Mouse (Mus musculus): ENCODE data around the gene Bglap. TPM values are rescaled to one million over a fixed set of nuclear protein-coding genes. Genes with fewer than 3 reads are reported as not detected.

Gene Bglap
- polyA plus RNA-seq, 1 experiment from 2014 or later: not detected

DNA sequence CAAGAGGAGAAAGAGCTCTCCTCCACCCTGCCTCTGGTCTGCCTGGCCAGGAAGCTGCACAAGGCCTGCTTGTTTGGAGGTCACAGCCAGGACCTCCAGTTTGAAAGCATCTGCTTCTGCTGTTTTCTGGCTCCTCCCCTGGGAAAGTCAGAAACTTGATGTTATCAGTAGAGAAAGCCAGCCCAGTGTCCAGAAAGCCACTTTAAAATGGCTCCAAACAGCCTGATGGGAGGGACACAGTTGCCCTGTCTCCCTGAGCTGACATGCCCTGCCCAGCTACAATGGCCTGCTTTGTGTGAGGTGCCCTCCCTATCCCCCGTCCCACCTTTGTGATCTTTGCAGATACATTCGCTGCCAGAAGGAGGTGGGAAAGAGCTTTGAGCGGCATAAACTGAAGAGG, 24.3 kb downstream of the Bglap start:
- Histone ChIP-seq H3K4me1 (replicated peaks; ENCODE audit: control insufficient read depth, insufficient read depth, low read length) (no peaks in the 10 kb centered on the region), H3K4me3 (replicated peaks; ENCODE audit: low read length) (no peak overlapping the region), H3K27me3 (replicated peaks; ENCODE audit: control insufficient read depth, insufficient read depth, low read length) (no peaks in the 10 kb centered on the region), H3K4me2 (ENCODE audit: low read length) (no peak overlapping the region), H3K9me3 (ENCODE audit: control insufficient read depth, low read length) (no peaks in the 10 kb centered on the region), H3K27ac (ENCODE audit: low read length) (no peak overlapping the region), H3K36me3 (ENCODE audit: control insufficient read depth, insufficient read depth) (peaks cover 55% of the 10 kb centered on the region), H3K9ac (replicated peaks; ENCODE audit: low read depth, low read length) (no peak overlapping the region)
- WGBS: 63% methylated on average over 3 of the region's 3 CpGs
- ATAC-seq: no peak

DNA sequence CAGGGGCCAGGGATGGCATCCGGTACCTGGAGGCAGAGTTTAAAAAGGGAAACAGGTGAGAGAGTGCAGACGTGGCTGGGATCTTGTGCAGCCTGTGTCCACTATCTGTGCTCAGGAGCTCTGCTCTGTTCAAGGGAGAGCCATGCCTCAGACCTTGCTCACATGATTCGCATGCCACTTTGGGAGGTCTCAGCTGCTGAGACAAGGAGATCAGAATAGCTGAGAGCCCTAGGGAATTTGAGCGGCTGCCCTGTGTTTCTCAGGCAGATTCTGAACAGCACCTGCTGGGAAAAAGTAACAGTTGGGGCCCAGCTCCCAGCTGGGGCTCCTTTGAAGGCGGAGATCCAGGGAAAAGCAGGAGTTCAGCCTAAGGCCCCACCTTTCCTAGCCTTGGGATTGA, 24.7 kb downstream of the Bglap start:
- ATAC-seq: no peak
- no peak overlapping the region for H3K4me3 ChIP-seq (replicated peaks; ENCODE audit: low read length)
- H3K4me1 ChIP-seq (replicated peaks; ENCODE audit: control insufficient read depth, insufficient read depth, low read length): no peaks in the 10 kb centered on the region
- H3K27ac ChIP-seq (ENCODE audit: low read length): no peak overlapping the region
- no peak overlapping the region for H3K4me2 ChIP-seq (ENCODE audit: low read length)
- H3K27me3 ChIP-seq (replicated peaks; ENCODE audit: control insufficient read depth, insufficient read depth, low read length): no peaks in the 10 kb centered on the region
- H3K36me3 ChIP-seq (ENCODE audit: control insufficient read depth, insufficient read depth): peaks cover 59% of the 10 kb centered on the region
- H3K9me3 ChIP-seq (ENCODE audit: control insufficient read depth, low read length): no peaks in the 10 kb centered on the region
- H3K9ac ChIP-seq (replicated peaks; ENCODE audit: low read depth, low read length): no peak overlapping the region
- 75% methylated on average over 5 of the region's 5 CpGs for WGBS

DNA sequence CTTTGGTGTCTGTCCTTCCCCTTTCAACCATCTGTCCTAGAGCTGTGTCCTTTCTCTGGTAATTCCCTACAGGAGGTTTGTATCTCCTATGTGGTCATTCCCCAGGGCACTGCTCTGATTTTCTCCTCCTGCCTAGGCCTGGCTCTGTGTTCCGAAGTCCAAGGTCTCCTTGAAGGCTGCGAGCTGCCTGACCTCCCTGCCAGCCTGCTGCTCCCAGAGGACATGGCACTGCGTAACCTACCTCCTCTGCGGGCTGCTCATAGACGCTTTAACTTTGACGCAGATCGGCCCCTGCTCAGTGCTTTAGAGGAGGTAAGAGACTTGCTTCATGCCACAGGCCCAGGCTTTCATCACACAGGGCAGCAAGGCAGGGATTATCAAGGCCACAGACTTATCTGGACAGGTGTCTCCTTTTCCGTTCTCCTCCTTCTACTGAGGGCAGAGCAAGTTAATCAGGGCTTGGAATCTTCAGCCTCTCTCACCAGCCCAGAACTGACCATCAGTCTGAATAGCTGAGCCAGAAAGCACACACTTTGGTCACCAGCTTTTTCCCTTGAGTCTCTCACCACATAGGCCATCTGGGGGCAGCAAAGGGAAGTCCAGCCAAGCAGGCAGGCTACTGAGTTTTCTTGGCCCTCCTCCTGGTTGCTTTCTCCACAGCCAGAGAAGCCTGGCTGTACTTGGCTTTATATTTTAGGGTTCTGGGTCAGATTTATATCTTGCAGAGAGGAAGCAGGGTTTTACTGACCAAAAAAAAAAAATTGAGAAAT, 29.7 kb downstream of the Bglap start:
- 95% methylated on average over 8 of the region's 8 CpGs for WGBS
- Histone ChIP-seq H3K27me3 (replicated peaks; ENCODE audit: control insufficient read depth, insufficient read depth, low read length) (no peaks in the 10 kb centered on the region), H3K27ac (ENCODE audit: low read length) (no peak overlapping the region), H3K4me1 (replicated peaks; ENCODE audit: control insufficient read depth, insufficient read depth, low read length) (no peaks in the 10 kb centered on the region), H3K9ac (replicated peaks; ENCODE audit: low read depth, low read length) (no peak overlapping the region), H3K36me3 (ENCODE audit: control insufficient read depth, insufficient read depth) (peaks cover 76% of the 10 kb centered on the region), H3K4me2 (ENCODE audit: low read length) (no peak overlapping the region), H3K9me3 (ENCODE audit: control insufficient read depth, low read length) (no peaks in the 10 kb centered on the region), H3K4me3 (replicated peaks; ENCODE audit: low read length) (no peak overlapping the region)
- ATAC-seq: no peak

DNA sequence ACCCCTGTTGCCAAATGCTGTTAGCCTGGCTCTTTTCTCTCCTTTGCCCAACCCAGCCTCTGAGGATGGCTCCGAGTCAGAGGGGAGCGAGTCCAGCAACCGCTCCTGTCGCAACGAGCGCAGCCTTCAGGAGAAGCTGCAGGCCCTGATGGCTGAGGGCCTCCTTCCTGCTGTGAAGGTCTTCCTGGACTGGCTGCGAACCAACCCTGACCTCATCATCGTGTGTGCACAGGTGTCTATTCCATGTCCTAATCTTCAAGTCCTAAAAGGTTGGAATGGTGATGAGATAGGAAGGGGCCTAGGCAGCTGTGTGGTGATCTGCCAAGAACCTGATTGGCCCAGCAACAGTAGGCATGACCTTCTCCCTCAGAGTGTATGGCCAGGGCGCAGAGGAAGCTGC, 31.4 kb downstream of the Bglap start:
- H3K4me3 ChIP-seq (replicated peaks; ENCODE audit: low read length): no peak overlapping the region
- no peak for ATAC-seq
- WGBS: 94% methylated on average over 9 of the region's 9 CpGs

DNA sequence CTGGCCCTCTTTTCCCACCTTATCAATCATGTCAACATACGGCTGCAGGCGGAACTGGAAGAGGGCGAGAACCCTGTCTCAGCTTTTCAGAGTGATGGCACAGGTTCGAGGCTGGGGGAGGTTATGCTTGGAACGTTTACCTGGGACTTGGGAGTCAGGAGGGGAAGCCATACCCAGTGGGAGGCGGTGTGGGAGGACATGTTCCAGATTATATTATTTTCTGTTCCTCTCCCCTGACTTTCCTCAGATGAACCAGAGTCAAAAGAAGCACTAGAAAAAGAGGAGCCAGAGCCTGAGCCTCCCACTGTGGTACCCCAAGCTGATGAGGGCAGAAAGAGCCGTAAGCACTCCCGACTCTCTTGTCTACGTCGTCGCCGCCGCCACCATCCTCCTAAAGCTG, 33.5 kb downstream of the Bglap start:
- no peaks in the 10 kb centered on the region for H3K9me3 ChIP-seq (ENCODE audit: control insufficient read depth, low read length)
- no peaks in the 10 kb centered on the region for H3K4me1 ChIP-seq (replicated peaks; ENCODE audit: control insufficient read depth, insufficient read depth, low read length)
- no peak overlapping the region for H3K4me3 ChIP-seq (replicated peaks; ENCODE audit: low read length)
- H3K9ac ChIP-seq (replicated peaks; ENCODE audit: low read depth, low read length): no peak overlapping the region
- ATAC-seq: no peak
- H3K4me2 ChIP-seq (ENCODE audit: low read length): no peak overlapping the region
- WGBS: 96% methylated on average over 13 of the region's 13 CpGs
- H3K27me3 ChIP-seq (replicated peaks; ENCODE audit: control insufficient read depth, insufficient read depth, low read length): no peaks in the 10 kb centered on the region
- no peak overlapping the region for H3K27ac ChIP-seq (ENCODE audit: low read length)
- H3K36me3 ChIP-seq (ENCODE audit: control insufficient read depth, insufficient read depth): peaks cover 72% of the 10 kb centered on the region

More for the DNA sequence above, 31.4 kb downstream of the Bglap start:
- no peak overlapping the region for H3K27ac ChIP-seq (ENCODE audit: low read length)
- H3K27me3 ChIP-seq (replicated peaks; ENCODE audit: control insufficient read depth, insufficient read depth, low read length): no peaks in the 10 kb centered on the region
- no peaks in the 10 kb centered on the region for H3K4me1 ChIP-seq (replicated peaks; ENCODE audit: control insufficient read depth, insufficient read depth, low read length)
- H3K9me3 ChIP-seq (ENCODE audit: control insufficient read depth, low read length): no peaks in the 10 kb centered on the region
- H3K36me3 ChIP-seq (ENCODE audit: control insufficient read depth, insufficient read depth): peaks cover 74% of the 10 kb centered on the region
- H3K4me2 ChIP-seq (ENCODE audit: low read length): no peak overlapping the region
- H3K9ac ChIP-seq (replicated peaks; ENCODE audit: low read depth, low read length): no peak overlapping the region

DNA sequence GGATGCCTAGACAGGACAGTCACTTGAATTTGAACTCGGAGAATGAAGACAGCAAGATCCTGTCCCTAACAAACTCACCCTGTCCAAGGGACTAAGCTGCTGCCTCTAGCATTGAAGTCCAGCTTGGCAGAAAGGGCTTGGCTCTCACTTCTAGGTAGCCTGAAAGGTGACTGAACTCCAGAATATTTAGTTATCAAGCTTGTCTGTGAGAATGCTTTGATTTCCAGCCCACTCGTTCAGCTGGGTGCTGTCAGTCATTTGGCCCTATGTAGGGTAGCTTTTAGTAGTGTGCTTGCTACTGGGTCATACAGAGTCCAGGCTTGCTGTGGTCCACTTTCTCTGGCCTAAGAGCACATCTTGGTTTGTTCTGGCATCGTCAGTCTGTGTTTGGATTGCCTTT, 45.3 kb downstream of the Bglap start:
- no peak overlapping the region for H3K4me2 ChIP-seq (ENCODE audit: low read length)
- no peak overlapping the region for H3K9ac ChIP-seq (replicated peaks; ENCODE audit: low read depth, low read length)
- no peak overlapping the region for H3K27ac ChIP-seq (ENCODE audit: low read length)
- no peaks in the 10 kb centered on the region for H3K9me3 ChIP-seq (ENCODE audit: control insufficient read depth, low read length)
- H3K27me3 ChIP-seq (replicated peaks; ENCODE audit: control insufficient read depth, insufficient read depth, low read length): no peaks in the 10 kb centered on the region
- no peak overlapping the region for H3K4me3 ChIP-seq (replicated peaks; ENCODE audit: low read length)
- ATAC-seq: no peak
- H3K4me1 ChIP-seq (replicated peaks; ENCODE audit: control insufficient read depth, insufficient read depth, low read length): peaks cover 20% of the 10 kb centered on the region
- WGBS: 67% methylated on average over 3 of the region's 3 CpGs
- peaks cover 20% of the 10 kb centered on the region for H3K36me3 ChIP-seq (ENCODE audit: control insufficient read depth, insufficient read depth)

DNA sequence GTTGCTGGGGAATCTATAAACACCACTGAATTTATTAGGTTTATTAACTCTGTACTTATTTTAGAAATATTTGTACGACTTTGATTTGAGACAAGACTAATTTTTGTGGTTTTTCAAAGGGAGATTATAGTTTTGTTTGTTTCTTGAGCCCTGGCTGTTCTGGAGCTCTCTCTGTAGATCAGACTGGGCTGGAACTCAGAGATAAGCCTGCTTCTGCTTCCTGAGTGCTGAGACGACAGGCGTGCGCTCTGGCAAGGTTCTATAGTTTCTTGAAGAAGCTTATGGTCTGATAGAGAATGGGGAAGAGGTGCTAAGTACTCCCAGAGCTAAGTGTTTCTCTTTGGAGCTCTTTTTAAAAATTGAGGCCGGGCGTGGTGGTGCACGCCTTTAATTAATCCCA, 45.9 kb downstream of the Bglap start:
- no peak for ATAC-seq
- 96% methylated on average over 7 of the region's 7 CpGs for WGBS
- Histone ChIP-seq H3K9ac (replicated peaks; ENCODE audit: low read depth, low read length) (no peak overlapping the region), H3K27ac (ENCODE audit: low read length) (no peak overlapping the region), H3K4me1 (replicated peaks; ENCODE audit: control insufficient read depth, insufficient read depth, low read length) (peaks cover 20% of the 10 kb centered on the region), H3K4me2 (ENCODE audit: low read length) (no peak overlapping the region), H3K9me3 (ENCODE audit: control insufficient read depth, low read length) (no peaks in the 10 kb centered on the region), H3K27me3 (replicated peaks; ENCODE audit: control insufficient read depth, insufficient read depth, low read length) (no peaks in the 10 kb centered on the region), H3K36me3 (ENCODE audit: control insufficient read depth, insufficient read depth) (peaks cover 13% of the 10 kb centered on the region), H3K4me3 (replicated peaks; ENCODE audit: low read length) (no peak overlapping the region)

DNA sequence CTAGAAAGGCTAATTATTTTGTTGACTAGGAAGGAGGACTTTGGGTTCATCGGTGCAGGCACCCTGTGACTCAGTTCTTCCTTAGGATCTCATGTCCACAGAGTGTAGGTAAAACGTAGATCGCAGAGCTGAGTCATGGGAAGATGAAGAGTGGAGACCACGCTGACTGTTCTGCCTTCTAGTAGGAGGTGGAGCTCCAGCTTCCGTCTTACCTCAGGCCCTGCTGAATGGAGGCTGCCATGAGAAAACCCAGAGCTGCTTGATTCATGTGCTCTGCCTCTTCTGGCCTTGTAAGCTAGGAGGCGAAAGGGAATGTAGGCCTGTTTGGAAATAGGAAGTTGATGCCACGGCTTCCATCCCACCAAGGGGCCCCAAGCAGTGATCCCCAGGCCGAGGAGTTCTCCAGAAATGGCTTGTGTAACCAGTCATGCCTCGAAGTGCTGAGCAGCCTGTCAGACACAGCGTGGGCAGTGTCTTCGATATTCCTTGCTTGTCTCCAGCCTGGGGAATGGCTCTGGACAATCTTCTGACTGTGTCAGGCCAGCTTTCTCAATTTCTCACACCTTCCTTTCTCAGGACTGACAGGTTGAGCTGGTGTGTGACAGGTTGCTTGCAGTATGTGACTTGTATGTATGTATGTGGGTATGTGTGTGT, 46.8 kb downstream of the Bglap start:
- Histone ChIP-seq H3K9me3 (ENCODE audit: control insufficient read depth, low read length) (no peaks in the 10 kb centered on the region), H3K4me1 (replicated peaks; ENCODE audit: control insufficient read depth, insufficient read depth, low read length) (peaks cover 20% of the 10 kb centered on the region), H3K27me3 (replicated peaks; ENCODE audit: control insufficient read depth, insufficient read depth, low read length) (no peaks in the 10 kb centered on the region), H3K4me3 (replicated peaks; ENCODE audit: low read length) (no peak overlapping the region), H3K36me3 (ENCODE audit: control insufficient read depth, insufficient read depth) (peaks cover 5% of the 10 kb centered on the region; the same call in 1 of the 2 replicates), H3K4me2 (ENCODE audit: low read length) (no peak overlapping the region), H3K27ac (ENCODE audit: low read length) (no peak overlapping the region), H3K9ac (replicated peaks; ENCODE audit: low read depth, low read length) (no peak overlapping the region)
- no peak for ATAC-seq
- 90% methylated on average over 11 of the region's 11 CpGs for WGBS

DNA sequence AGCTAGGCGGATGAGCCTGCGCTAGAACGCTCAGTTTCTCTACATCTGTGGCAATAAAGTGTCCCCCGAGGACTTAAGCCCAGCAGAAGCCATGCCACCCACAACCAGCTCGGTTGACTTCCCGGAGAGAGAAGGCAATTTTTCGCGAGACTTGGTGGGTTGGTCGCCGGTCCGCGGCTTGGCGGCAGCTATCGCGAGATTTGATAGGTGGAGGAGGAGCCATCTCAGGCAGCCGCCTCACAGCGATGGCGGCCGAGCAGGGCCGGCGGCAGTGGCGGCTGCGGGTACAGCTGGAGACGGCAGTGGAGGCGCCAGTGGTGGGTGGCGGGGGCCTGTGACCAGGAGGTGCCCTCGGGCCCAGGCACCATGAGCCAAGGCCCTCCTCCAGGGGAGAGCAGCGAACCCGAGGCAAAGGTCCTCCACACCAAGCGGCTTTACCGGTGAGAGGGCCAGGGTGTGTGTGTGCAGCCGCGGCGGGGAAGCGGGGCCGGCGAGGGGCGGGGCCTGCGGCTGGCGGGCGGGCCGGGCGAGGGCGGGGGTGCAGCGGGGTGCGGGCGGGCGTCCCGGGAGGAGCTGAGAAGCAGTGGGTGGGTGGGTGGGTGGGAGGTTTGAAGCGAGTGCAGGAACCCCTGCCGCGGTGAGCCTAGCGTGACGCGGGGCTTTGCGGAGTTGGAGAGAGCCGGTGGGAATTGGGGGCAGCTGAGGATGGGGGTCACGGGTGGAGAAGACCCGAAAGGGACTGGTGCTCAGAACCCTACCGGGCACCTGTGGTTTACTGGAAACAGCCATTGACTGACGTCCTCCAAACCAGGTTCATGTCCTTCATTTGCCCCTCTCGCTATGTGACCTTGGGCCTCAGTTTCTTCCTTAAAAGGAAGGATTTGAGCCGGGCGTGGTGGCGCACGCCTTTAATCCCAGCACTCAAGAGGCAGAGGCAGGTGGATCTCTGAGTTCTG, 47.9 kb downstream of the Bglap start, which contains the start of the genes Tmem79 and Smg5:
TSS of gene Tmem79 (minus strand) at position 91 of the 956 bp plus-strand sequence.
TSS of gene Smg5 (plus strand) at position 203 of the 956 bp plus-strand sequence.
- no peaks in the 10 kb centered on the region for H3K36me3 ChIP-seq (ENCODE audit: control insufficient read depth, insufficient read depth)
- peaks cover 20% of the 10 kb centered on the region for H3K4me1 ChIP-seq (replicated peaks; ENCODE audit: control insufficient read depth, insufficient read depth, low read length)
- ATAC-seq: peak; percentile 97

More for the DNA sequence above, 47.9 kb downstream of the Bglap start, which contains the start of the genes Tmem79 and Smg5:
- Histone ChIP-seq H3K9me3 (ENCODE audit: control insufficient read depth, low read length) (no peaks in the 10 kb centered on the region), H3K27ac (ENCODE audit: low read length) (peak within 1 kb of the TSS; percentile 95), H3K27me3 (replicated peaks; ENCODE audit: control insufficient read depth, insufficient read depth, low read length) (no peaks in the 10 kb centered on the region), H3K4me3 (replicated peaks; ENCODE audit: low read length) (peak within 1 kb of the TSS; percentile 54), H3K4me2 (ENCODE audit: low read length) (peak within 1 kb of the TSS; percentile 78), H3K9ac (replicated peaks; ENCODE audit: low read depth, low read length) (peak within 1 kb of the TSS; percentile 98)
- WGBS: 2% methylated on average over 57 of the region's 66 CpGs

Measured in forebrain, embryonic 16.5 days (tissue).